Mouse (Mus musculus): Measurements from ENCODE around the gene Htr2a. TPM values are rescaled to one million over a fixed set of nuclear protein-coding genes. Genes with fewer than 3 reads are reported as not detected.

Gene Htr2a
- polyA plus RNA-seq, 1 experiment from 2014 or later = 2.7 TPM

DNA sequence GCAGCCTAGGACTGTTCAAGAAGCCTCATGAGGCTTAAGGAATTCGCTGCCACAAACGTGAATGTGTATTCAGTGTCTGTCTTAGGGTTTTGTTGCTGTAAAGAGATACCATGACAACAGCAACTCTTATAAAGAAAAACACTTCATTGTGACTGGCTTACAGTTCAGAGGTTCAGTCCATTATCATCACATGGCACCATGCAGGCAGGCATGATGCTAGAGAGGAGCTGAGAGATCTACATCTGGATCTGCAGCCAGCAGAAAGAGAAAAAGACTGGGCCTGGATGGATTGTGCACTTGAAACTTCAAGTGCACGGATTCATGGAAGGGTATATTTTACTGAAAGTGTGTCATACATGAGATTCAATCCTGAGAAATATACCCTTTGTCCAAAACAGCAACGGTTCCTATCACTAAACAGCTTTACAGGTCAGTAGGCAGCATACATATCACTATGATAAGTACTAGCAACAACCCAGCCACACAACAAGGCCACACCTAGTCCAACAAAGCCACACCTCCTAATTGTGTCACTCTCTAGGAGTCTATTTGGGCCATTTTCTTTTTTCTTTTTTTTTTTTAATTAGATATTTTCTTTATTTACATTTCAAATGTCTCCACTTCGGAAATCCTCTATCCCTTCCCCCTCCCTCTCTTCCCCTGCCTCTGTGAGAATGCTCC is 43.8 kb downstream of the Htr2a start:
- WGBS = 67% methylated on average over 5 of the region's 5 CpGs
- no peak for ATAC-seq

GRCm38 (mm10) chr14:74691963-74692362 is 51.3 kb downstream of the Htr2a start:
- no peak for ATAC-seq
- 88% methylated on average over 2 of the region's 2 CpGs for WGBS
- H3K9ac ChIP-seq (replicated peaks; ENCODE audit: low read depth, low read length) = no peak overlapping the region

More for the DNA sequence above, 43.8 kb downstream of the Htr2a start:
- no peak overlapping the region for H3K4me2 ChIP-seq (ENCODE audit: low read length)
- no peaks in the 10 kb centered on the region for H3K36me3 ChIP-seq (ENCODE audit: control insufficient read depth, insufficient read depth)
- no peaks in the 10 kb centered on the region for H3K9me3 ChIP-seq (ENCODE audit: control insufficient read depth, low read length)
- H3K9ac ChIP-seq (replicated peaks; ENCODE audit: low read depth, low read length) = no peak overlapping the region
- no peaks in the 10 kb centered on the region for H3K27me3 ChIP-seq (replicated peaks; ENCODE audit: control insufficient read depth, insufficient read depth, low read length)
- H3K4me3 ChIP-seq (replicated peaks; ENCODE audit: low read length) = no peak overlapping the region
- no peak overlapping the region for H3K27ac ChIP-seq (ENCODE audit: low read length)
- no peaks in the 10 kb centered on the region for H3K4me1 ChIP-seq (replicated peaks; ENCODE audit: control insufficient read depth, insufficient read depth, low read length)

GRCm38 (mm10) chr14:74696766-74697165 is 56.1 kb downstream of the Htr2a start:
- Histone ChIP-seq H3K27me3 (replicated peaks; ENCODE audit: control insufficient read depth, insufficient read depth, low read length) (no peaks in the 10 kb centered on the region), H3K4me3 (replicated peaks; ENCODE audit: low read length) (no peak overlapping the region), H3K4me2 (ENCODE audit: low read length) (no peak overlapping the region), H3K9ac (replicated peaks; ENCODE audit: low read depth, low read length) (no peak overlapping the region), H3K4me1 (replicated peaks; ENCODE audit: control insufficient read depth, insufficient read depth, low read length) (no peaks in the 10 kb centered on the region), H3K9me3 (ENCODE audit: control insufficient read depth, low read length) (no peaks in the 10 kb centered on the region), H3K36me3 (ENCODE audit: control insufficient read depth, insufficient read depth) (no peaks in the 10 kb centered on the region), H3K27ac (ENCODE audit: low read length) (no peak overlapping the region)
- 66% methylated on average over 4 of the region's 4 CpGs for WGBS
- ATAC-seq = no peak

More at GRCm38 (mm10) chr14:74691963-74692362, 51.3 kb downstream of the Htr2a start:
- no peaks in the 10 kb centered on the region for H3K27me3 ChIP-seq (replicated peaks; ENCODE audit: control insufficient read depth, insufficient read depth, low read length)
- H3K27ac ChIP-seq (ENCODE audit: low read length) = no peak overlapping the region
- H3K4me2 ChIP-seq (ENCODE audit: low read length) = no peak overlapping the region
- H3K36me3 ChIP-seq (ENCODE audit: control insufficient read depth, insufficient read depth) = no peaks in the 10 kb centered on the region
- no peak overlapping the region for H3K4me3 ChIP-seq (replicated peaks; ENCODE audit: low read length)
- H3K4me1 ChIP-seq (replicated peaks; ENCODE audit: control insufficient read depth, insufficient read depth, low read length) = no peaks in the 10 kb centered on the region
- H3K9me3 ChIP-seq (ENCODE audit: control insufficient read depth, low read length) = no peaks in the 10 kb centered on the region

DNA sequence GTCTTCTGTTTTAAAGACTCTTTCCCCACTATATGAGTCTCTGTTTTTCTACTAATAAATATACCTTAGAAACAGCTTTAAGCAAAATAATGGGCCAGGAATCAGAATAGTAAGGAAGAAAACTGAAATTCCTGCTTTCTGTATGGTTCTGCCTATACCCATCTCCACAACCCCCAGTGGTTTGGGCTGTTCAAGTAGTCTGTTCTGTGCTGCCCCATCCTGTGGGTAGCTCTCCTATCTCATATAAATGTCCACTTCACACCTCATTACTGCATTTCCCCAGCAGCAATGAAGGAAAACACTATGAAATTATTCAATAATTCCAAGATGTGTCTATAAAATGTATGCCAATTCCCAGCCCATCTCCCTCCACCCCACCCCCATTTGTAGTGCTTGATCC is 56.8 kb downstream of the Htr2a start:
- ATAC-seq = no peak
- no peak overlapping the region for H3K9ac ChIP-seq (replicated peaks; ENCODE audit: low read depth, low read length)
- no peak overlapping the region for H3K4me2 ChIP-seq (ENCODE audit: low read length)
- H3K36me3 ChIP-seq (ENCODE audit: control insufficient read depth, insufficient read depth) = no peaks in the 10 kb centered on the region
- no peaks in the 10 kb centered on the region for H3K9me3 ChIP-seq (ENCODE audit: control insufficient read depth, low read length)
- no peak overlapping the region for H3K27ac ChIP-seq (ENCODE audit: low read length)
- H3K4me3 ChIP-seq (replicated peaks; ENCODE audit: low read length) = no peak overlapping the region
- H3K27me3 ChIP-seq (replicated peaks; ENCODE audit: control insufficient read depth, insufficient read depth, low read length) = no peaks in the 10 kb centered on the region
- no peaks in the 10 kb centered on the region for H3K4me1 ChIP-seq (replicated peaks; ENCODE audit: control insufficient read depth, insufficient read depth, low read length)

DNA sequence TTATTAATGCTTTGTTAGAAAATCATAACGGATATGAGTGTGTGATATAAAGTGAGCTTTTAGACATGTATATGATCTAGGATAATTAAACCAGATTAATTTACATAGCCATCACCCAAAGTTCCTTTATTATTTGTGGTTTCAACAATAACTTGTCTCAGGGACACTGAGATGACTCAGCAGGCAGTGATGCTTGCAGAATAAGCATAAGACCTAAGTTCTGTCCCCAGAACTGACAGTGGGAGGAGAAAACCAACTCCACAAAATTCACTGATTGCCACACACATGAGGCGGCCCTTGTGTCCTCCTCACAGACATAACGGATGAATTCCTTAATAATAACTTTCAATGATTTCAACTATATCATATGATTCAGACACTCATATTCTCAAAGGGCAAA is 58.6 kb downstream of the Htr2a start:
- H3K4me2 ChIP-seq (ENCODE audit: low read length) = no peak overlapping the region
- H3K9ac ChIP-seq (replicated peaks; ENCODE audit: low read depth, low read length) = no peak overlapping the region
- no peaks in the 10 kb centered on the region for H3K4me1 ChIP-seq (replicated peaks; ENCODE audit: control insufficient read depth, insufficient read depth, low read length)
- 90% methylated on average over 3 of the region's 3 CpGs for WGBS
- H3K36me3 ChIP-seq (ENCODE audit: control insufficient read depth, insufficient read depth) = no peaks in the 10 kb centered on the region
- no peaks in the 10 kb centered on the region for H3K27me3 ChIP-seq (replicated peaks; ENCODE audit: control insufficient read depth, insufficient read depth, low read length)
- no peak overlapping the region for H3K4me3 ChIP-seq (replicated peaks; ENCODE audit: low read length)
- no peak for ATAC-seq
- no peaks in the 10 kb centered on the region for H3K9me3 ChIP-seq (ENCODE audit: control insufficient read depth, low read length)
- H3K27ac ChIP-seq (ENCODE audit: low read length) = no peak overlapping the region

GRCm38 (mm10) chr14:74703930-74704329 is 63.3 kb downstream of the Htr2a start:
- WGBS = 64% methylated on average over 6 of the region's 6 CpGs
- Histone ChIP-seq H3K9me3 (ENCODE audit: control insufficient read depth, low read length) (no peaks in the 10 kb centered on the region), H3K27me3 (replicated peaks; ENCODE audit: control insufficient read depth, insufficient read depth, low read length) (no peaks in the 10 kb centered on the region), H3K27ac (ENCODE audit: low read length) (no peak overlapping the region), H3K9ac (replicated peaks; ENCODE audit: low read depth, low read length) (no peak overlapping the region), H3K4me3 (replicated peaks; ENCODE audit: low read length) (no peak overlapping the region), H3K36me3 (ENCODE audit: control insufficient read depth, insufficient read depth) (no peaks in the 10 kb centered on the region), H3K4me2 (ENCODE audit: low read length) (no peak overlapping the region), H3K4me1 (replicated peaks; ENCODE audit: control insufficient read depth, insufficient read depth, low read length) (no peaks in the 10 kb centered on the region)
- no peak for ATAC-seq

DNA sequence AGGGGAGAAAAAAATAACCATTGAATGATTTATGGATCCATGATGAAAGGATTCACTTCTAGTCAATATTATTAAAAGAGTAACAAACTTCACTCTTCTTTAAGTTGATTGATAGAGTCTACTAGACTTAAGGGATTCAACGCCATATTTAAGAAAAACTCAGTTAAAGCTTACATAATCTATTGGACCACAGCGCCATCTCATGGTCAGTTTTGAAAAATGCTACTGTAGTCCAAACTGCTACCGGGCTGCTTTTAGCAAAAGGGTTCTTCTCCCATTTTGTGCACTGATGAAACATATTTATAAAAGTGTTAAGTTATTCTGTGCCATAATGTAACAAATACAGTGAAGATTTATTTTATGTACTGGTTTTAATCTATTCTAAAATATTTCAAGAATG is 68.4 kb downstream of the Htr2a start:
- Histone ChIP-seq H3K9me3 (ENCODE audit: control insufficient read depth, low read length) (no peaks in the 10 kb centered on the region), H3K27ac (ENCODE audit: low read length) (no peak overlapping the region), H3K9ac (replicated peaks; ENCODE audit: low read depth, low read length) (no peak overlapping the region), H3K27me3 (replicated peaks; ENCODE audit: control insufficient read depth, insufficient read depth, low read length) (no peaks in the 10 kb centered on the region), H3K4me2 (ENCODE audit: low read length) (no peak overlapping the region), H3K36me3 (ENCODE audit: control insufficient read depth, insufficient read depth) (no peaks in the 10 kb centered on the region), H3K4me3 (replicated peaks; ENCODE audit: low read length) (no peak overlapping the region), H3K4me1 (replicated peaks; ENCODE audit: control insufficient read depth, insufficient read depth, low read length) (no peaks in the 10 kb centered on the region)
- no peak for ATAC-seq
- 28% methylated on average over 3 of the region's 3 CpGs for WGBS

DNA sequence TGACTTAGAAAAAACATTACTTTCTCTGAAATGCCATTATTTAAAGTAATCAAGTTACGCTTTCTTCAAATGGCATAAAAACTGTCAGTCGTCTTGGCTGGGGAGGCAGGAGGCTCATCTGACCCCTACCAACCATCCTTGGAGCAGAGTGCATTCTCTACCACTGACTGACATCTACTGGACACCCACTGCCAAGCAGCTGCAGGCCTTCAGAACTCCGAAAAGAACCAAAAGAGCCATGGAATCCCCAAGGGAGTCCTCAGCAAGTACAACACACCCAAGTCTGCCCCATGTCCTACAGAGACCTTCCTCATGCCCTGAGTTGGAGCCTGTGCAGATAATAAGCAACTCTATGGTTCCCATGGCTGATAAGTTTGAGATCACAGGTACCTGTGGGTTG is 82.9 kb downstream of the Htr2a start:
- no peaks in the 10 kb centered on the region for H3K27me3 ChIP-seq (replicated peaks; ENCODE audit: control insufficient read depth, insufficient read depth, low read length)
- H3K27ac ChIP-seq (ENCODE audit: low read length) = no peak overlapping the region

GRCm38 (mm10) chr14:74731221-74732078 is 90.8 kb downstream of the Htr2a start:
- ATAC-seq = no peak
- WGBS = 31% methylated on average over 9 of the region's 9 CpGs

More for the DNA sequence above, 82.9 kb downstream of the Htr2a start:
- Histone ChIP-seq H3K4me2 (ENCODE audit: low read length) (no peak overlapping the region), H3K4me1 (replicated peaks; ENCODE audit: control insufficient read depth, insufficient read depth, low read length) (no peaks in the 10 kb centered on the region), H3K36me3 (ENCODE audit: control insufficient read depth, insufficient read depth) (no peaks in the 10 kb centered on the region), H3K4me3 (replicated peaks; ENCODE audit: low read length) (no peak overlapping the region), H3K9me3 (ENCODE audit: control insufficient read depth, low read length) (no peaks in the 10 kb centered on the region), H3K9ac (replicated peaks; ENCODE audit: low read depth, low read length) (no peak overlapping the region)
- no peak for ATAC-seq
- 91% methylated on average over 3 of the region's 3 CpGs for WGBS

More at GRCm38 (mm10) chr14:74731221-74732078, 90.8 kb downstream of the Htr2a start:
- Histone ChIP-seq H3K4me2 (ENCODE audit: low read length) (peak overlapping the region; percentile 66), H3K4me3 (replicated peaks; ENCODE audit: low read length) (peak overlapping the region; percentile 80), H3K9ac (replicated peaks; ENCODE audit: low read depth, low read length) (peak overlapping the region; percentile 88), H3K36me3 (ENCODE audit: control insufficient read depth, insufficient read depth) (no peaks in the 10 kb centered on the region), H3K9me3 (ENCODE audit: control insufficient read depth, low read length) (no peaks in the 10 kb centered on the region), H3K27ac (ENCODE audit: low read length) (no peak overlapping the region; the same call in 1 of the 2 replicates), H3K27me3 (replicated peaks; ENCODE audit: control insufficient read depth, insufficient read depth, low read length) (no peaks in the 10 kb centered on the region), H3K4me1 (replicated peaks; ENCODE audit: control insufficient read depth, insufficient read depth, low read length) (peaks cover 10% of the 10 kb centered on the region)
